Mouse (Mus musculus) layer of hippocampus, adult 9-10 months (tissue): Measurements from ENCODE around the gene Ubxn7.

ENCODE experiments used
- DNase-seq: peaks from one replicate; pipeline ENCODE4 v3.0.0; 2022; ENCODE audit warnings: low spot score

Gene Ubxn7

DNA sequence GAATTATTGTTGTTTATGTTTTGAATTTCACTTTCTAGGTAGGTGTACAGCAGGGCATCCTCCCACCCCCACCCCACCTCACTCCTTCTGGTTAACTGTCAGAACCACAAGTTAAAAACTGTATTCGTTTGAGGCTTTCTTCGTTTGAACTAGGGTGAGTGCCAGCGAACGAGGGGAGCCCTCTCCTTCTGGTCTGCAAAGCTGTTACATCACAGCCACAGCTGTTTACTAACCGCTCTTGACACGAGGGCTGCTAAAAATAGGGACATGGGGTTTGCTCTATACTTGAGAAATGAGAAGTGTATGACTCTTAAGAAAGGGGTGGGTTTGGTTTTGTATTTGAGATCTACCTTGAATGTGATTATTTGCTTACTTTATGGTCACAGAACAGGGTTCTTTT, 102.0 kb downstream of the Ubxn7 start:
- DNase-seq, result no peak

DNA sequence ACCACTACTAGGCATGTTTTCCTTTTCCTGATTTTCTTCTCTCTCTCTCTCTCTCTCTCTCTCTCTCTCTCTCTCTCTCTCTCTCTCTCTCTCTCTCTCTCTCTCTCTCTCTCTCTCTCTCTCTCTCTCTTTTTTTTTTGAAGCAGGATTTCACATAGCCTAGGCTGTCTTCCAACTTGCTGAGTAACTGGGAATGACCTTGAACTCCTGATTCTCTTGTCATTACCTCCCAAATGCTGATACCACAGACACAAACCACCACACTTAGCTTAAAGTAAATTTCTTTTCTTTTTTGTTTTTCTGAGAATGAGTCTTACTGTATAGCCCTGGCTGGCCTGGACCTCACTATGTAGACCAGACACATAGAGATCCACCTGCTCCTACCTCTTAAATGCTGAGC, 102.6 kb downstream of the Ubxn7 start:
- no peak for DNase-seq

- DNase-seq, result no peak
Observed at GRCm38 (mm10) chr16:32436657-32437056, 104.6 kb downstream of the Ubxn7 start.

DNA sequence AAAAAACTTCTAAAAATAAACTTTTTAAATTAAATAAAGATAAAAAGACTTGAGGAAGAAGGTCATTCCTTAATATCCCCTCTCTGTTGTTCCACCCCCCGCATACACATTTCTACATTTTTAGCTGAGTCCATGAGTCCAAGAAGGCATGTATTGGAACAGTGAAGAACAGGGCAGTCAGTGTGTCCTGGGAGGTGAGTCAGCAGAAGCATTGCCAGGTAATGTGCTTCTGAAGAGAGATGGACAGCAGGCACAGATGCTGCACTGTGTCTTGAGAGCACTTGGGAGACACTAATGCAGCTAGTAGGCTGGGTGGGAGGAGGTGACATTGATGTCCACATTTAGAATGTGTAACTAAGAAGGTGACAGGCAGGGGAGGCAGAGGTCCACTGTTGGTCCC, 105.2 kb downstream of the Ubxn7 start:
- DNase-seq, result no peak

- no peak for DNase-seq
Observed at GRCm38 (mm10) chr16:32441432-32441831, 109.4 kb downstream of the Ubxn7 start.
